Mouse (Mus musculus): ENCODE data around the gene Magi2.

DNA sequence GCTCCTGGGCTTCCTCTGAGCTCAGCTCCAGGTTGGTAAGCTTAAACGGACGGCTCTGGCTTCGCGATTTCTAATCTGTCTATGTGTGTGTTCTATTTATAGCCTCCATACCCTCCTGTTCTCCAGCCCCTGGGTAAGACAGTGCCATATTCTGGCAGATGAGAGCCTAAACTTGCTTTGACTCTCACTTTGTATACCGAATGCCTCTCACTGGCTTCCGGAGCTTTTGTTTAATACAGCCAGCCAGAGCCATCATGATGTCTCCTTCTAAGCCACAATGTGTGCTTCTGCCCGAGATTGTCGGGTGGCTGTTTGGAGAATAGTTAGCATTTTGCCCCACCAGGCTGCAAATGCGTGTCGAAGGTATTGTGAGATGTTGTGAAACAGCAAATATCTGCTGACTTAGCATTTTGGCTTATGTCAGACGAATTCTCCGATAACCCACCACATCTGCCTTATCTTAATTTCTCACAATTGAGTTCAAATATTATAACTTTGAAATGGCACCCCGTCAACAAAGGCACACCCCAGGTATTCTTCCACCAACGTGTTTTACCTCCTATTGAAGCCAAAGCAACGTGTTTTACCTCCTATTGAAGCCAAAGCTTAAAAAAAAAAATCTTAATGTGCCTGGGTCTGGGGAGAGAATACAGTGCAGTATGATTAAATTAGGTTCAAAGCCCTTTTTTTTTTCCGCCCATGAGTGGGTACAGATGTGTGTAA is 681.3 kb downstream of the Magi2 start:
- no peak for TF ChIP-seq CTCF (IDR thresholded peaks at IDR 0.05; ENCODE audit: extremely low read depth, insufficient read length, insufficient replicate concordance, low read depth, low read length)
- TF ChIP-seq POLR2A (IDR thresholded peaks at IDR 0.05; ENCODE audit: low read depth, low read length): no peak
